Mouse (Mus musculus): Measurements from ENCODE around the gene Ntrk3.

DNA sequence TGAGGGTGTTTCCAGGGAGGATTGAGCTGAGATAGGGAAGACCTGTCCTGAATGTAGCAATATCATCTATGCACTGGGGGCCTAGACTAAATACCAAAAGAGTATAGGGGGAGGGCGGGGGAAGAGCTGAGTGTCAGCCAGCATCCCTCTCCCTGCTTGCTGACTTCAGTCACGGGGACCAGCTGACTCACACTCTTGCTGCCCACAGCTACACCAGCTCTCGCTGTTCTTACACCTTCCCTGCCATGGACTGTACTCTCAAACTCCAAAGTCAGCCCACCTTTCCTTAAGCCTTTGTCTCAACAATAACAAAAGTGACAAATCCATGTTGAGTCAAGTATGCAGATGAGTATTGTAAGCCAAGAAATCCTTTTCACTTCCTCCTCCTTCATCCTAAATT lies 136.0 kb downstream of the Ntrk3 start:
- TF ChIP-seq POLR2A (IDR thresholded peaks at IDR 0.05; ENCODE audit: low read depth, low read length) = no peak
- no peak for TF ChIP-seq CTCF (conservative IDR thresholded peaks at IDR 0.05; ENCODE audit: insufficient read depth, insufficient read length, low read depth, low read length)
